ENCODE assay signal across 9 mouse cellular contexts in the genomic region with DNA sequence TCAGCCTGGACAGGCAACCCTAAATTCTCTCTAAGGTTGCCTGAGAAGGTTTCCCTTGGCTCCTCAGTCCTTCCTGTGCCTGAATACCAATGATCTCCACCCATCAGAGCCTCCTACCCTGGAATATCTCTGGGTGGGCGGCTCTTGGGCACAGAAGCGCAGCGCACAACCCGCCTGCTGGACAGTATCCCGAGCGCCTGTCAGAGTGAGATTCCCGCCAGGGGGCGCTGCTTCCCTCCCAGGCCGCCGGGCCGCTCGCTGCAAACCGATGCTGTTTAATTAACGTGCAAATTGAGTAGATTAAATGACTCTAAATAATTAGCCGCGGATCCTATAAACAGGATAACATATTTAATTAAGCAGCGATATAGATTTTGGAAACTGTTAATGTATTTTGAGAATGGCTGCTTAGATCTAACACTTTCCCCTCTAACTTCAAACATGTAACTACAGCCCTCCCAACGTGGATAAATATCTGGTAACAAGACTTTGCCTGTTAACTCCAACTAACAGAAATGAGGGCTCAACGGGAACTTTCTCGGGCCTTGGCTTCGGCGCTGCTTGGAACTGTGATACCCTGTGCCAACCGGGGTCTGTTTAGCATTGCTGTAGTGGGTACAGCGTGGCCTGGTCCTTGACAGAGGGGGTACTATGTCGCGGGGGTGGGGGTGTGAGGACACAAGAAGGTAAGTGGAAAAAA. TPM values are rescaled to one million over a fixed set of nuclear protein-coding genes. Genes with fewer than 3 reads are reported as not detected.
A peak's percentile ranks its signal among the peaks of the same experiment; 100 is the strongest.
DNase-seq lines count a peak whose midpoint lies in the region; ATAC-seq and TF ChIP-seq lines count a peak whose summit lies in the region.
"Had no signal": no experiment of that assay in that cellular context is flagged by ENCODE, and none has a peak within 500 bp of the region (broad histone marks: within the 10 kb centered on the region; RNA-seq: fewer than 3 reads in every experiment).

No protein-coding gene starts in this region.

- no peak overlapping the region for H3K9ac ChIP-seq in heart, embryonic 16.5 days (ENCODE audit: low read length)
- H3K9ac ChIP-seq in forebrain, embryonic 15.5 days (replicated peaks): no peak overlapping the region
- no peak overlapping the region for H3K9ac ChIP-seq in liver, adult 2 months (ENCODE audit: low read depth, low read length)

- no peaks in the 10 kb centered on the region for H3K9me3 ChIP-seq in heart, embryonic 16.5 days (replicated peaks; ENCODE audit: control insufficient read depth, low read length)
- no peaks in the 10 kb centered on the region for H3K9me3 ChIP-seq in heart, embryonic 10.5 days
- no peaks in the 10 kb centered on the region for H3K9me3 ChIP-seq in forebrain, embryonic 15.5 days
- H3K9me3 ChIP-seq: megakaryocyte, embryonic 14.5 days had no signal

- H3K79me2 ChIP-seq in liver, adult 2 months (ENCODE audit: control insufficient read depth, insufficient read depth, low read length): no peaks in the 10 kb centered on the region

- TF ChIP-seq CTCF in liver, adult 2 months (IDR thresholded peaks at IDR 0.05; ENCODE audit: low read depth, low read length): peak; percentile 85

- peak; percentile 72; the same call in 1 of the 2 replicates for ATAC-seq in heart, embryonic 16.5 days (replicated peaks; ENCODE audit: extremely low read depth, insufficient read depth, low FRiP score)
- ATAC-seq in forebrain, embryonic 15.5 days (replicated peaks): peak; percentile 63; the same call in 1 of the 2 replicates

- H3K4me3 ChIP-seq in heart, embryonic 16.5 days (ENCODE audit: low read length): no peak overlapping the region
- no peak overlapping the region for H3K4me3 ChIP-seq in heart, embryonic 10.5 days
- H3K4me3 ChIP-seq in forebrain, embryonic 15.5 days: no peak overlapping the region
- no peak overlapping the region for H3K4me3 ChIP-seq in liver, adult 2 months (ENCODE audit: insufficient read depth, low read depth, low read length)

- WGBS in heart, embryonic 16.5 days: 4% methylated on average over 26 of the region's 26 CpGs
- 2% methylated on average over 26 of the region's 26 CpGs for WGBS in heart, embryonic 10.5 days
- WGBS in forebrain, embryonic 15.5 days: under 1% methylated on average over 26 of the region's 26 CpGs
- WGBS in liver, adult 2 months: 6% methylated on average over 26 of the region's 26 CpGs

- H3K4me1 ChIP-seq in heart, embryonic 16.5 days (ENCODE audit: control insufficient read depth, insufficient read depth, low read length): no peaks in the 10 kb centered on the region
- peaks cover 16% of the 10 kb centered on the region for H3K4me1 ChIP-seq in heart, embryonic 10.5 days
- H3K4me1 ChIP-seq in forebrain, embryonic 15.5 days: peaks cover 49% of the 10 kb centered on the region
- H3K4me1 ChIP-seq in liver, adult 2 months (ENCODE audit: control insufficient read depth, insufficient read depth, low read length): no peaks in the 10 kb centered on the region

- no peak overlapping the region for H3K4me2 ChIP-seq in heart, embryonic 16.5 days (ENCODE audit: low read depth, low read length)
- no peak overlapping the region for H3K4me2 ChIP-seq in forebrain, embryonic 15.5 days (replicated peaks)

- no peak overlapping the region for H3K27ac ChIP-seq in heart, embryonic 16.5 days (ENCODE audit: low read length)
- H3K27ac ChIP-seq in heart, embryonic 10.5 days: no peak overlapping the region
- peak overlapping the region; percentile 32 for H3K27ac ChIP-seq in forebrain, embryonic 15.5 days (replicated peaks)
- H3K27ac ChIP-seq in liver, adult 2 months (replicated peaks; ENCODE audit: insufficient read depth, low read depth, low read length): no peak overlapping the region

- TF ChIP-seq POLR2A in liver, adult 2 months (IDR thresholded peaks at IDR 0.05; ENCODE audit: extremely low read depth, insufficient read depth, low read length): no peak

- H3K36me3 ChIP-seq in heart, embryonic 16.5 days (ENCODE audit: control insufficient read depth, insufficient read depth): no peaks in the 10 kb centered on the region
- no peaks in the 10 kb centered on the region for H3K36me3 ChIP-seq in heart, embryonic 10.5 days
- H3K36me3 ChIP-seq in forebrain, embryonic 15.5 days: no peaks in the 10 kb centered on the region
- H3K36me3 ChIP-seq in liver, adult 2 months (ENCODE audit: control insufficient read depth, insufficient read depth, low read length): no peaks in the 10 kb centered on the region

- no peak for DNase-seq in heart, embryonic 10.5 days (ENCODE audit: low spot score)
- peak; percentile 42 for DNase-seq in c-Kit-positive CD71-positive TER-119-positive erythroid progenitor cells, embryonic 14.5 days (ENCODE audit: low spot score)
- DNase-seq in kidney, adult 8-10 months: peak; percentile 44 to 74
- DNase-seq in liver, adult 2 months (ENCODE audit: extremely low read depth, low read depth, low spot score): peak; percentile 19
- peak; percentile 87 for DNase-seq in neural tube, embryonic 10.5 days (ENCODE audit: extremely low spot score, low spot score)
- peak; percentile 52 for DNase-seq in thymus, postnatal 0 days (ENCODE audit: low spot score)

- H3K27me3 ChIP-seq in heart, embryonic 16.5 days (ENCODE audit: control insufficient read depth, insufficient read depth, low read length): peaks cover 71% of the 10 kb centered on the region
- H3K27me3 ChIP-seq in heart, embryonic 10.5 days (ENCODE audit: insufficient read depth, poor library complexity, severe bottlenecking): peaks cover 98% of the 10 kb centered on the region
- peaks cover 76% of the 10 kb centered on the region for H3K27me3 ChIP-seq in forebrain, embryonic 15.5 days
- H3K27me3 ChIP-seq in liver, adult 2 months (ENCODE audit: control insufficient read depth, insufficient read depth, low read length): peaks cover 29% of the 10 kb centered on the region

RNA-seq across cellular contexts. Expression of gene Uncx, which starts 6.9 kb away (rescaled TPM):
- not detected in 2 replicates for polyA plus RNA-seq in heart, embryonic 16.5 days (2015; fragmentation: Nextera tagmentation; extraction: Ambion mirVana)
- 0.18 TPM in 1 of 2 replicates, not detected in the other for polyA plus RNA-seq in heart, embryonic 10.5 days (2016; fragmentation: Nextera tagmentation; extraction: Ambion mirVana)
- 4.2 and 4.8 TPM in 2 replicates for polyA plus RNA-seq in forebrain, embryonic 15.5 days (2015; fragmentation: Nextera tagmentation; extraction: Ambion mirVana)
- not detected in 2 replicates for total RNA-seq in liver, adult 2 months (2014; rRNA removed)
- not detected in 2 replicates for polyA plus RNA-seq in liver, adult 2 months (2012; rRNA removed)
- polyA plus RNA-seq in thymus, postnatal 0 days (2015; fragmentation: Nextera tagmentation; extraction: Ambion mirVana): 0.06 and 0.17 TPM in 2 replicates

RNA-seq across cellular contexts. Expression of gene Zfand2a, which starts 52.0 kb away (rescaled TPM):
- polyA plus RNA-seq in heart, embryonic 16.5 days (2015; fragmentation: Nextera tagmentation; extraction: Ambion mirVana): 8.1 and 10.0 TPM in 2 replicates
- polyA plus RNA-seq in heart, embryonic 10.5 days (2016; fragmentation: Nextera tagmentation; extraction: Ambion mirVana): 10.7 and 12.6 TPM in 2 replicates
- 14.2 and 17.5 TPM in 2 replicates for polyA plus RNA-seq in forebrain, embryonic 15.5 days (2015; fragmentation: Nextera tagmentation; extraction: Ambion mirVana)
- 3.9 and 5.2 TPM in 2 replicates for total RNA-seq in liver, adult 2 months (2014; rRNA removed)
- polyA plus RNA-seq in liver, adult 2 months (2012; rRNA removed): 6.4 and 6.5 TPM in 2 replicates
- 4.7 and 4.8 TPM in 2 replicates for polyA plus RNA-seq in thymus, postnatal 0 days (2015; fragmentation: Nextera tagmentation; extraction: Ambion mirVana)
